Mouse (Mus musculus): ENCODE data around the gene Tmbim4. TPM values are rescaled to one million over a fixed set of nuclear protein-coding genes. Genes with fewer than 3 reads are reported as not detected.

Gene Tmbim4
- polyA plus RNA-seq, 1 experiment from 2014 or later, result 107 TPM

DNA sequence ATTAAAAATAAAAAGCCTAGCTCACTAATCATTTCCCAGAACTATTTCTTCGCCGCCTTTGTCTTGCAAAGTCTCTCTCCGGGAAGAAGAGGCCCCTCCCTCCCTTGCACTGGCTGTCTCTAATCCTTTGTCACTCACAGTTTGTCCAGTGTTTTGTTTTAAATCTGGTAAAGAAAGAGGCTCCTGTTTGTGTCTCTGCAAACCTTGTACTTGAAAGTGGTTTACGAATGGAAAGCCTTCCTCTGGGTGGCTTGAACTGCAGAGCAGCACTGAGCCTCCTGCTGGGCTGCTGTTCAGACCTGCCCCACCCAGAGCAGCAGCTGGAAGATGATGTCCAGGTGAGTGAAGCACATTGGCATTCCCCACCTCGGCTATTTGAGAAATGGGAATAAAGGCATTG is 30.1 kb upstream of the Tmbim4 start:
- no peaks in the 10 kb centered on the region for H3K4me1 ChIP-seq (replicated peaks)
- no peak for ATAC-seq (ENCODE audit: low FRiP score)
- no peaks in the 10 kb centered on the region for H3K27me3 ChIP-seq
- H3K36me3 ChIP-seq, result no peaks in the 10 kb centered on the region
- H3K4me2 ChIP-seq, result no peak overlapping the region
- no peak overlapping the region for H3K4me3 ChIP-seq
- no peak overlapping the region for H3K9ac ChIP-seq
- WGBS, result 33% methylated on average over 5 of the region's 5 CpGs
- H3K27ac ChIP-seq, result no peak overlapping the region
- H3K9me3 ChIP-seq, result no peaks in the 10 kb centered on the region

DNA sequence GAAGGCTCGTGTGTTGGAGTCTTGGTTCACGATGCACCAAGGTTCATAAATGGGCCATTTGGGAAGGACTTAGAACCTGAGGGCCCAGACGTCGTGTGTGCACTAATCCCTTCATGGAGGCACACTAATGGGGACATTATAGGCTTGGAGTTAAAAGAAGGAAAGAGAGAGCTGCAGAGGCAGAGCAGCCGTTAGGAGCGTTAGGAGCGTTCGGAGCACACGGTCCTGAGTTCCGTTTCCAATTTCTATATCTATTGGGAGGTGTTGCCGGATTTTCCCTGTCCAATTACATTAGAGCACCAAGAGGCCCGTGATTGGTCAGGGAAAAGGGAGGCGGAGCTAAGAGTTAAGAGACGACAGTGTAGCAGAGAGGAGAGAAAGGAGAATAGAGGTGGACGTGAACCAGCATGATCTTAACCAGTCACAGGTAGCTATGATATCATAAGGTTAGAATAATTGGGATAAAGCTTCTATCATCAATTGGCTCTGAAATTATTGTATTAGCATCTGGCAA is 27.1 kb upstream of the Tmbim4 start:
- Histone ChIP-seq H3K4me3 (no peak overlapping the region), H3K9me3 (no peaks in the 10 kb centered on the region), H3K27me3 (no peaks in the 10 kb centered on the region), H3K9ac (no peak overlapping the region), H3K36me3 (no peaks in the 10 kb centered on the region), H3K27ac (no peak overlapping the region), H3K4me1 (replicated peaks) (no peaks in the 10 kb centered on the region), H3K4me2 (no peak overlapping the region)
- WGBS, result 88% methylated on average over 15 of the region's 15 CpGs
- no peak for ATAC-seq (ENCODE audit: low FRiP score)

DNA sequence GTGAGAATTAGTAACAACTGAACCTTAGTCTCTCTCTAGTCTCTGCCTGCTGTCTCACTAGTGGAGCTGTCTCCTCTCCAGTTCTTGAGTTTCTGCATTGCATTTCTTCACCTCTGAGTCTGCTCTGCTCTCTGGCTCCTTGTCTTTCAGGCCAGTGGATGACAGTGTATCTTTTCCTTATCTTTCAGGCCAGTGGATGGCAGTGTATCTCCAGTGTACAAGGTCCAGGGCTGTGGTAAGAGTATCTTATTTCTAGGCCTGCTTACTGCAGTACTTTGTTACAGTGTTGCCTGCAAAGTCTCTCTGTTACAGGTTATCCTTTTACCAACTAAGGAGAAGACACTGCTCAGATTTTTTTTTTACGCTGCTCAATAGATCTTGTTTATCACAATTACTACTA is 18.5 kb upstream of the Tmbim4 start:
- no peak for ATAC-seq (ENCODE audit: low FRiP score)
- no peaks in the 10 kb centered on the region for H3K36me3 ChIP-seq
- no peak overlapping the region for H3K4me2 ChIP-seq
- H3K27ac ChIP-seq, result no peak overlapping the region
- no peaks in the 10 kb centered on the region for H3K27me3 ChIP-seq
- no peak overlapping the region for H3K9ac ChIP-seq
- 90% methylated on average over 1 of the region's 1 CpGs for WGBS
- H3K9me3 ChIP-seq, result no peaks in the 10 kb centered on the region
- no peak overlapping the region for H3K4me3 ChIP-seq
- no peaks in the 10 kb centered on the region for H3K4me1 ChIP-seq (replicated peaks)

DNA sequence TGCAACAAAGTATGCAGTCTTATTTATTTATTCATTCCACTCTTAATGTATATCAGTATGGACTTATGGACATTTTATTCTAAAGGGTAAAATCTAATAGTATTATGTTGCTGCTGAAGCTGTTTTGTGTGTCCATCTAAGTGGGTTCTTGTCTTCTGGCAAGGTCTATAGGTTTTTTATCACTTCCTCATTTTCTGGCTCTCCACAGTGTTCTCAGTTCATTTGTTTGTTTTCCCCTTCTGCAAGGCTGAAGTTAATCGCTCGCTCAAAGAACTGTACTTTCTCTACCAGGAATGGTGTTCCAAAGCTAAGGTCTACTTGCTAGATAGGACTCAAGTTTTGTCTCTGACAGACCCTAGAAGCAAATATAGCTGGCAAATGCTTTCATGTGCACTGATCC is 18.0 kb upstream of the Tmbim4 start:
- Histone ChIP-seq H3K9ac (no peak overlapping the region), H3K27ac (no peak overlapping the region)

DNA sequence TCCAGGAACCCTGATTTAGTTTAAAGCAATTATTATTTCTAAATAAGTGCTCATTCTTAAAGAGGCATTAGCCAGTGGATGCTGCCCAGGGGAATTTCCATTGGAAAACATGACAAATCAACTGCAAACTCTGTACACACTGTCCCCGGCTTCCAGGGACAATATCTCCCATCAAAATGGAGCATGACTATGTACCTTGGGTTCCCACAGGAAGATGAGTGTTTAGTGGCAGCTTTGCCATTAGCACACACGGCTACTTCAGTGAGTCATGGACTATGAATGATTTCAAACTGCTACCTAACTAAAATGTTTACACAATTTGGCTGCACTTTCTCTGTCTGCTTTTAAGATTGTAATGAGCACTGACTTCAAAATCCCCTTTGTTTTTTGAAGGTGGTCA is 12.9 kb upstream of the Tmbim4 start:
- 70% methylated on average over 2 of the region's 2 CpGs for WGBS
- ATAC-seq (ENCODE audit: low FRiP score), result no peak
- no peak overlapping the region for H3K4me3 ChIP-seq

More for the DNA sequence above, 18.0 kb upstream of the Tmbim4 start:
- Histone ChIP-seq H3K4me3 (no peak overlapping the region), H3K4me2 (no peak overlapping the region), H3K27me3 (no peaks in the 10 kb centered on the region), H3K4me1 (replicated peaks) (no peaks in the 10 kb centered on the region), H3K9me3 (no peaks in the 10 kb centered on the region), H3K36me3 (no peaks in the 10 kb centered on the region)
- ATAC-seq (ENCODE audit: low FRiP score), result no peak
- WGBS, result 93% methylated on average over 2 of the region's 2 CpGs

DNA sequence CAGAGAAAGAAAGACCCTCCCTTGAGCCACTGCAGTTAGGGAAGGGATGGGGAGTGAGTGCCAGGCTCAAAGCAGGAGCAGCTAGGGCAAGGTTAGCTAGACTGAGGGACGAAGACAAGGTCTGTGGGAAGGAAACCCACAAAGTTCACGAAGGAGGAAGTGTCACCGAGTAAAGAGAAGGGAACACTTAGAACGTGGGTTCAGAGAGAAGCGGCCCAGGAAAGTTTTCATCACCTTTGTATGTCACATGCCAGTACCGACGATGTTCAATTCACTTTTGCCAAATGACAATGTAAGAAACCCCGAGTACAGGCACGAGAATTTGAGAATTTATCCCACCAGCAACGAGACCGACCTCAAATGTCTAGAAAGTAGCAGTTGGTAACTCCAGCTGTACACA is 12.1 kb upstream of the Tmbim4 start:
- no peak overlapping the region for H3K9ac ChIP-seq
- no peak overlapping the region for H3K27ac ChIP-seq
- no peaks in the 10 kb centered on the region for H3K36me3 ChIP-seq
- WGBS, result 71% methylated on average over 11 of the region's 11 CpGs
- H3K4me2 ChIP-seq, result no peak overlapping the region
- no peaks in the 10 kb centered on the region for H3K27me3 ChIP-seq
- H3K4me3 ChIP-seq, result no peak overlapping the region
- H3K9me3 ChIP-seq, result no peaks in the 10 kb centered on the region
- peaks cover 6% of the 10 kb centered on the region; the same call in 1 of the 2 replicates for H3K4me1 ChIP-seq (replicated peaks)
- no peak for ATAC-seq (ENCODE audit: low FRiP score)

More for the DNA sequence above, 12.9 kb upstream of the Tmbim4 start:
- Histone ChIP-seq H3K36me3 (no peaks in the 10 kb centered on the region), H3K9me3 (no peaks in the 10 kb centered on the region), H3K4me1 (replicated peaks) (peaks cover 6% of the 10 kb centered on the region; the same call in 1 of the 2 replicates), H3K4me2 (no peak overlapping the region), H3K27me3 (no peaks in the 10 kb centered on the region), H3K27ac (no peak overlapping the region), H3K9ac (no peak overlapping the region)

DNA sequence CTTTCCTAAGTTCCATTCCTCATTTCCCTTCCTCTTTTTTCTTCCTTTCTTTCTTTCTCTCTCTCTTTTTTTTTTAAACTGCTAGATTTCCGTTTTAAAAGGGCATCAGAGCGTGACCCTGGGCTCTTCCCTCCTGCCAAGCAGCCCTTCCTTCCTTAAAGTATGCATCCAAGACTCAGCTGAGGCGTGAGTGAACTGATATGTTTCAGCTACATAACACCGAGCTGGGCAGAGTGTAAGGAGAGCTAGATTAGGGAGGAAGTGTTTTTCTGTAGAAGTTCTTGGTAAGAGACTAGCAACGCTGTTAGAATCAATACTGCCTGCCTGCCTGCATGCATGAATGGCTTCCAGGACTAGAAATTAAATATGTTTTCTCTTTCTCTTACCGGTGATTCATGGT is 11.6 kb upstream of the Tmbim4 start:
- 26% methylated on average over 6 of the region's 6 CpGs for WGBS
- no peak overlapping the region for H3K4me2 ChIP-seq
- no peaks in the 10 kb centered on the region for H3K36me3 ChIP-seq
- H3K27me3 ChIP-seq, result no peaks in the 10 kb centered on the region
- H3K4me3 ChIP-seq, result no peak overlapping the region
- H3K9ac ChIP-seq, result no peak overlapping the region
- no peak for ATAC-seq (ENCODE audit: low FRiP score)
- no peak overlapping the region for H3K27ac ChIP-seq
- no peaks in the 10 kb centered on the region for H3K9me3 ChIP-seq
- H3K4me1 ChIP-seq (replicated peaks), result peaks cover 6% of the 10 kb centered on the region; the same call in 1 of the 2 replicates

DNA sequence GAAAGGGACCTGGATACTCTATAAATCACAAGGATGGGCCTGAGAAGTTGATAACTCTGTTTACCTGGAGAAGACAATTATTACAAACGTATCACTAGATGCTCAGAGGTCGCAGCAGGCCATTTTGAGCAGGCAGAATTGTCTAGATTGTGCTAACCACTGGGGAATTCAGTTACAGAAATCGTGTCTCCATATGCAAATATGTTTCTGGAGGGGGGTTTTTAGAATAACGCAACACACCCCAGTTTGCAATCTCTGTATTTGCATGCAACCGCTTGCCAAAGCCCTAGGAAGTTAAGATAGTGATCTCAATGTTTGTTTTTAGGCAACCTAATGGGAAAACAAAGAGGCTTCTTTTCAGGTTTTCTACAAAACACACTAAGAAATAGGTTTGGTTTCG is 10.2 kb upstream of the Tmbim4 start:
- no peaks in the 10 kb centered on the region for H3K27me3 ChIP-seq
- no peak overlapping the region for H3K4me2 ChIP-seq
- 86% methylated on average over 6 of the region's 6 CpGs for WGBS
- H3K4me3 ChIP-seq, result no peak overlapping the region
- peaks cover 6% of the 10 kb centered on the region; the same call in 1 of the 2 replicates for H3K4me1 ChIP-seq (replicated peaks)
- H3K9ac ChIP-seq, result no peak overlapping the region
- no peaks in the 10 kb centered on the region for H3K36me3 ChIP-seq
- no peak for ATAC-seq (ENCODE audit: low FRiP score)
- no peaks in the 10 kb centered on the region for H3K9me3 ChIP-seq
- H3K27ac ChIP-seq, result no peak overlapping the region

DNA sequence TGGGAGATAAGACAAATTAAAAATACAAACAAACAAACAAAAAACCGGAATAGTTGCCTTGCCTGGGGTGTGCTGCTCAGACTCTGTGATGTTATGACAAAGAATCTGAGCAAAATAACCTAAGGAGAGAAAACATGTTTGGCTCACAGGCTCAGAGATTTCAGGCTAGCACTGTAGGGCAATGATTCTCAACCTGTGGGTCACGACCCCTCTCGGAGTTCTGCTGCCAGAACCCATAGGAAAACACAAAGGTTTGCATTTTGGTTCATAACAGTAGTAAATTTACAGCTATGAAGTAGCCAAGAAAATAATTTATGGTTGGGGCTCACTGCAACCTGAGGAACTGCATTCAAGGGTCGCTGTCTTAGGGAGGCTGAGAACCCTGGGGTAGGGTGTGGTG is 9.1 kb upstream of the Tmbim4 start:
- peaks cover 6% of the 10 kb centered on the region; the same call in 1 of the 2 replicates for H3K4me1 ChIP-seq (replicated peaks)

DNA sequence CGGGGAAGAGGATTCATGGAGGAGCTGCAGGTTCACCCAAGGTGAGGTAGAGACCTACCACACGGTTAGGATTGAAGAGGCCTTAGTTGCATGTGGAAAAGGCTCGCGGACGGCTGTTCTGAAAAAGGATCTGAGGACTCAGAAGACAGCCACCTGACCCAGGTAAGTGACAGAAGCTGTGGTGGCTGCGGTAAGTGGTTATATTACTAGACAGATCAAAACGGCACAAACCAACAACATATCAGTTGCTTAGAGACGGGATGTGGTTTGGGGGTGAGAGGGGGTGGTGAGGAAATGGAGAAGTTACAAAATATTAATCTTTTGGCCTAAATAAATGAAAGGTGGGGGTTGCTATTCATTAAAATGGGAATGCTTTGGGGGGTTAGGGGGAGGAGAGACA is 8.1 kb upstream of the Tmbim4 start:
- Histone ChIP-seq H3K36me3 (no peaks in the 10 kb centered on the region), H3K27me3 (no peaks in the 10 kb centered on the region), H3K4me3 (no peak overlapping the region), H3K9ac (no peak overlapping the region), H3K4me2 (no peak overlapping the region), H3K9me3 (no peaks in the 10 kb centered on the region), H3K4me1 (replicated peaks) (peaks cover 6% of the 10 kb centered on the region; the same call in 1 of the 2 replicates), H3K27ac (no peak overlapping the region)
- 95% methylated on average over 8 of the region's 8 CpGs for WGBS
- no peak for ATAC-seq (ENCODE audit: low FRiP score)

More for the DNA sequence above, 9.1 kb upstream of the Tmbim4 start:
- WGBS, result 90% methylated on average over 4 of the region's 4 CpGs
- Histone ChIP-seq H3K9ac (no peak overlapping the region), H3K4me2 (no peak overlapping the region), H3K27ac (no peak overlapping the region), H3K27me3 (no peaks in the 10 kb centered on the region), H3K4me3 (no peak overlapping the region), H3K36me3 (no peaks in the 10 kb centered on the region), H3K9me3 (no peaks in the 10 kb centered on the region)
- no peak for ATAC-seq (ENCODE audit: low FRiP score)

DNA sequence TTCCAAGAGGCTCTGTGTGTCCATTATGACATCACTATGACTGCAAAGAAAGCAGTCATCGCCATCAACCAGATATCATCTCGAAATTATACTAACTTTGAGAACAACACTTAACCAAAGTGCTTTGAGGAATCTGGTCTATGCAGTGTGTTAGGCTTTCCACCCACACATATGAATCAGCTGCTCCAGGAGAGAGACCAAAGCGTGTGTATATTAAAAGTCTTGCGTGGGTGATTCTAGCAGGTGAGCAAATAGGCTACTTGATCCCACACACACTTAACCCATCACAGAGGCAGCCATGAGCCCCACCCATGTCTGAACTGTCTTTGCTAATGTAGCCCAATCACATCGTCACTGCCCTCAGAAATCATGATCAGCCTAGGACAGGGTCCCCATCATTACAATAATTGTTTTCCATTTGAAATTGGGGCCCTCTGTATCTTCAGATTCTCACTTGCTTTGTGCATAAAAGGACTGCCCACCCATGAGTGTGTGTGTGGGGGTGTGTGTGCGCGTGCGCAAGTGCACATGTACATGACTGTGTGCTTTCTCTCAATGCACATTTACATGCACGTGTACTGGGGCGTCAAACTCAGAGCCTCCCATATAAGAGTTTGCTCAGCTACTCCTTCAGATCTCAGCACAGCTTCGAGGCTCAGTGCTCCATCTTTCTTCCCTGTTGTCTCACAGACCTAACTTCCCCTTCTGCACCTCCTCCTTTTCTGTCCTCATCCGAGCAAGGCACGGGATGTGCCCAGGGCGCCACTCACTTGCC is 4.1 kb upstream of the Tmbim4 start:
- no peaks in the 10 kb centered on the region for H3K36me3 ChIP-seq
- H3K27me3 ChIP-seq, result peaks cover 14% of the 10 kb centered on the region
- no peak overlapping the region for H3K4me2 ChIP-seq
- peaks cover 13% of the 10 kb centered on the region for H3K4me1 ChIP-seq (replicated peaks)
- no peak for ATAC-seq (ENCODE audit: low FRiP score)
- no peak overlapping the region for H3K4me3 ChIP-seq
- WGBS, result 84% methylated on average over 14 of the region's 14 CpGs
- H3K9ac ChIP-seq, result no peak overlapping the region
- no peaks in the 10 kb centered on the region for H3K9me3 ChIP-seq
- no peak overlapping the region for H3K27ac ChIP-seq

DNA sequence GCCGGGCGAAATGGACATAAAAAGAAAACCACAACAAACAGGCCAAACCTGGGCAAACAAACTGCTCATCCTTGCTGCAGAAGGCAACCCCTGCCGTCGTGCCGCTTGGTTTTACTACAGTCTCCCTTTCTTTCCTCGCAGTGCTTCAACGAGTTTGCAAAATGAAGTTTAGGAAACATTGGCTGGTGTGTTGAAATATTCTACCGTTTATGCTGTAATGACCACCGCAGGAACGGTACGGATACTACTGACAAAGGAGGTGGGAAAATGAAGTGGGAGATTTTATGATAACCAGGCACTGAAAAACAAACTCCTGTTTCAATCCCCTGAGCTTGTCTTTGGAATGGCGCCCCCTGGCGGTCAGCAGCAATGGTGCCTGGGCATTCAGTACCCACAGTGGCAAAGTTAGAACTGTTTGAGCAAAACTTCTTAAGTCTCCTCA is 592 bp downstream of the Tmbim4 start, which contains the start of gene Irak3:
TSS of gene Irak3 (minus strand) at position 170 of the 442 bp plus-strand sequence.
- no peak within 1 kb of the TSS for H3K27ac ChIP-seq
- 3% methylated on average over 13 of the region's 13 CpGs for WGBS
- H3K9me3 ChIP-seq, result no peaks in the 10 kb centered on the region
- peak within 1 kb of the TSS; percentile 66 for H3K9ac ChIP-seq
- H3K27me3 ChIP-seq, result peaks cover 28% of the 10 kb centered on the region
- H3K4me3 ChIP-seq, result peak within 1 kb of the TSS; percentile 49
- no peak for ATAC-seq (ENCODE audit: low FRiP score)
- peak within 1 kb of the TSS; percentile 76 for H3K4me2 ChIP-seq
- H3K36me3 ChIP-seq, result no peaks in the 10 kb centered on the region
- H3K4me1 ChIP-seq (replicated peaks), result peaks cover 13% of the 10 kb centered on the region

Measured in hindbrain, embryonic 13.5 days (tissue).